Mouse (Mus musculus): ENCODE data around the gene Olfr222. TPM values are rescaled to one million over a fixed set of nuclear protein-coding genes. Genes with fewer than 3 reads are reported as not detected.
"Not testable (repeated sequence)": the region's sequence is repeated elsewhere in the genome, so short reads cannot be mapped to it uniquely, and the experiment has no call there.

The Olfr222 gene
- total RNA-seq (2014; rRNA removed; ENCODE audit: low replicate concordance) (not detected in 2 replicates), polyA plus RNA-seq (2015; fragmentation: Nextera tagmentation; extraction: Ambion mirVana) (not detected in 2 replicates)

- H3K27ac ChIP-seq (ENCODE audit: low read depth); H3K9me3 ChIP-seq (replicated peaks; ENCODE audit: control insufficient read depth, low read length); H3K9ac ChIP-seq (replicated peaks; ENCODE audit: low read depth, low read length); H3K4me1 ChIP-seq (ENCODE audit: control insufficient read depth, insufficient read depth); H3K4me2 ChIP-seq (ENCODE audit: low read depth, low read length); H3K4me3 ChIP-seq (ENCODE audit: low read depth, low read length); ATAC-seq (ENCODE audit: insufficient read depth, low read depth); H3K36me3 ChIP-seq (replicated peaks; ENCODE audit: control insufficient read depth, insufficient read depth, low read length); DNase-seq (ENCODE audit: low spot score): not testable (repeated sequence)
- H3K27me3 ChIP-seq (ENCODE audit: control insufficient read depth, insufficient read depth, low read length): peaks cover 22% of the 10 kb centered on the region
Measured at GRCm38 (mm10) chr11:59576135-59576534, at the start of gene Olfr222. Gene Olfr222, minus strand, starts transcription at chr11:59576235.

GRCm38 (mm10) chr11:59624017-59624630 lies 48.1 kb upstream of the Olfr222 start:
- Histone ChIP-seq H3K27me3 (ENCODE audit: control insufficient read depth, insufficient read depth, low read length) (no peaks in the 10 kb centered on the region), H3K4me3 (ENCODE audit: low read depth, low read length) (no peak overlapping the region), H3K9ac (replicated peaks; ENCODE audit: low read depth, low read length) (no peak overlapping the region), H3K4me1 (ENCODE audit: control insufficient read depth, insufficient read depth) (no peaks in the 10 kb centered on the region), H3K27ac (ENCODE audit: low read depth) (no peak overlapping the region), H3K9me3 (replicated peaks; ENCODE audit: control insufficient read depth, low read length) (no peaks in the 10 kb centered on the region), H3K4me2 (ENCODE audit: low read depth, low read length) (no peak overlapping the region), H3K36me3 (replicated peaks; ENCODE audit: control insufficient read depth, insufficient read depth, low read length) (no peaks in the 10 kb centered on the region)
- 25% methylated on average over 6 of the region's 6 CpGs for WGBS
- TF ChIP-seq EP300 (IDR thresholded peaks at IDR 0.05; ENCODE audit: low read depth) (no peak), CTCF (IDR thresholded peaks at IDR 0.05; ENCODE audit: low read depth) (peak; percentile 84)
- DNase-seq (ENCODE audit: low spot score) (peak; percentile 55), ATAC-seq (ENCODE audit: insufficient read depth, low read depth) (peak; percentile 78)

- no peaks in the 10 kb centered on the region for H3K4me1 ChIP-seq (ENCODE audit: control insufficient read depth, insufficient read depth)
- no peaks in the 10 kb centered on the region for H3K9me3 ChIP-seq (replicated peaks; ENCODE audit: control insufficient read depth, low read length)
- no peak overlapping the region for H3K9ac ChIP-seq (replicated peaks; ENCODE audit: low read depth, low read length)
- H3K36me3 ChIP-seq (replicated peaks; ENCODE audit: control insufficient read depth, insufficient read depth, low read length): no peaks in the 10 kb centered on the region
- no peak for ATAC-seq (ENCODE audit: insufficient read depth, low read depth)
- no peaks in the 10 kb centered on the region for H3K27me3 ChIP-seq (ENCODE audit: control insufficient read depth, insufficient read depth, low read length)
- no peak for DNase-seq (ENCODE audit: low spot score)
- H3K4me2 ChIP-seq (ENCODE audit: low read depth, low read length): no peak overlapping the region
- 64% methylated on average over 3 of the region's 3 CpGs for WGBS
- no peak overlapping the region for H3K4me3 ChIP-seq (ENCODE audit: low read depth, low read length)
- no peak for TF ChIP-seq EP300 (IDR thresholded peaks at IDR 0.05; ENCODE audit: low read depth)
- TF ChIP-seq CTCF (IDR thresholded peaks at IDR 0.05; ENCODE audit: low read depth): no peak
- no peak overlapping the region for H3K27ac ChIP-seq (ENCODE audit: low read depth)
Measured at GRCm38 (mm10) chr11:59622214-59622613, 46.2 kb upstream of the Olfr222 start.

GRCm38 (mm10) chr11:59616986-59617385 lies 41.0 kb upstream of the Olfr222 start:
- not testable (repeated sequence) for H3K9me3 ChIP-seq (replicated peaks; ENCODE audit: control insufficient read depth, low read length); H3K9ac ChIP-seq (replicated peaks; ENCODE audit: low read depth, low read length); DNase-seq (ENCODE audit: low spot score); ATAC-seq (ENCODE audit: insufficient read depth, low read depth); H3K4me2 ChIP-seq (ENCODE audit: low read depth, low read length); H3K27me3 ChIP-seq (ENCODE audit: control insufficient read depth, insufficient read depth, low read length); H3K27ac ChIP-seq (ENCODE audit: low read depth); H3K36me3 ChIP-seq (replicated peaks; ENCODE audit: control insufficient read depth, insufficient read depth, low read length); H3K4me1 ChIP-seq (ENCODE audit: control insufficient read depth, insufficient read depth); H3K4me3 ChIP-seq (ENCODE audit: low read depth, low read length)
- WGBS: 90% methylated on average over 2 of the region's 2 CpGs

- Histone ChIP-seq H3K4me2 (ENCODE audit: low read depth, low read length) (no peak overlapping the region), H3K9me3 (replicated peaks; ENCODE audit: control insufficient read depth, low read length) (no peaks in the 10 kb centered on the region), H3K9ac (replicated peaks; ENCODE audit: low read depth, low read length) (no peak overlapping the region), H3K4me1 (ENCODE audit: control insufficient read depth, insufficient read depth) (no peaks in the 10 kb centered on the region), H3K36me3 (replicated peaks; ENCODE audit: control insufficient read depth, insufficient read depth, low read length) (no peaks in the 10 kb centered on the region), H3K27ac (ENCODE audit: low read depth) (no peak overlapping the region), H3K4me3 (ENCODE audit: low read depth, low read length) (no peak overlapping the region), H3K27me3 (ENCODE audit: control insufficient read depth, insufficient read depth, low read length) (no peaks in the 10 kb centered on the region)
- ATAC-seq (ENCODE audit: insufficient read depth, low read depth) (no peak), DNase-seq (ENCODE audit: low spot score) (peak; percentile 54)
- TF ChIP-seq CTCF (IDR thresholded peaks at IDR 0.05; ENCODE audit: low read depth) (peak; percentile 54), EP300 (IDR thresholded peaks at IDR 0.05; ENCODE audit: low read depth) (no peak)
- 27% methylated on average over 4 of the region's 4 CpGs for WGBS
Measured at GRCm38 (mm10) chr11:59614120-59614519, 38.1 kb upstream of the Olfr222 start.

- TF ChIP-seq CTCF (IDR thresholded peaks at IDR 0.05; ENCODE audit: low read depth): no peak
- TF ChIP-seq EP300 (IDR thresholded peaks at IDR 0.05; ENCODE audit: low read depth): no peak
- H3K9ac ChIP-seq (replicated peaks; ENCODE audit: low read depth, low read length): no peak overlapping the region
Measured at GRCm38 (mm10) chr11:59611646-59612045, 35.6 kb upstream of the Olfr222 start.

More at GRCm38 (mm10) chr11:59611646-59612045, 35.6 kb upstream of the Olfr222 start:
- no peak overlapping the region for H3K27ac ChIP-seq (ENCODE audit: low read depth)
- no peak overlapping the region for H3K4me2 ChIP-seq (ENCODE audit: low read depth, low read length)
- DNase-seq (ENCODE audit: low spot score): no peak
- ATAC-seq (ENCODE audit: insufficient read depth, low read depth): no peak
- no peak overlapping the region for H3K4me3 ChIP-seq (ENCODE audit: low read depth, low read length)
- H3K27me3 ChIP-seq (ENCODE audit: control insufficient read depth, insufficient read depth, low read length): no peaks in the 10 kb centered on the region
- WGBS: 55% methylated on average over 5 of the region's 5 CpGs
- H3K9me3 ChIP-seq (replicated peaks; ENCODE audit: control insufficient read depth, low read length): no peaks in the 10 kb centered on the region
- no peaks in the 10 kb centered on the region for H3K4me1 ChIP-seq (ENCODE audit: control insufficient read depth, insufficient read depth)
- H3K36me3 ChIP-seq (replicated peaks; ENCODE audit: control insufficient read depth, insufficient read depth, low read length): no peaks in the 10 kb centered on the region
